Mouse (Mus musculus) lung, postnatal 14 days (tissue): ENCODE data around the gene Pde6h.
"Not testable (repeated sequence)": the region's sequence is repeated elsewhere in the genome, so short reads cannot be mapped to it uniquely, and the experiment has no call there.

Source experiments
- DNase-seq: peaks from one replicate; pipeline ENCODE4 v3.0.0; 2021

Gene Pde6h

DNA sequence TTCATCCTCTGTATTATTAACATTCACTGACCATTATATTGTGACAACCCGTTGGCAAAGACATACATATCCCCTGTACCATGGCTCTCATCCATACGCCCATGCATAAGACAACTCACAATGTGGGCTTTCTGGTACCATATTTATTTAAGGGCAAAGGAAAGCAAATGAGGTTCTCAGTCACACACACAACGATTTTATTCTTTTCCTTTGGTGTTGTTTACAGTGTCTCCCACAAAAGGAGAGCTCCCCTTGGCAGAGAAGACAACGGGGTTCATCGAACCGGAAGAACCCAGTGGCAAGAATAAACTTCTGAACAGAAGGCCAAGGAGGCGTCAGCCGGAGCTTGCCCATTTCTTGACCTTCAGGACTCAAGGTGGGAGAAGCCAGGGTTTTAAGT, at the start of gene Pde6h:
Gene Pde6h, plus strand, starts transcription at position 301 of the 400 bp plus-strand sequence.
- no peak for DNase-seq

DNA sequence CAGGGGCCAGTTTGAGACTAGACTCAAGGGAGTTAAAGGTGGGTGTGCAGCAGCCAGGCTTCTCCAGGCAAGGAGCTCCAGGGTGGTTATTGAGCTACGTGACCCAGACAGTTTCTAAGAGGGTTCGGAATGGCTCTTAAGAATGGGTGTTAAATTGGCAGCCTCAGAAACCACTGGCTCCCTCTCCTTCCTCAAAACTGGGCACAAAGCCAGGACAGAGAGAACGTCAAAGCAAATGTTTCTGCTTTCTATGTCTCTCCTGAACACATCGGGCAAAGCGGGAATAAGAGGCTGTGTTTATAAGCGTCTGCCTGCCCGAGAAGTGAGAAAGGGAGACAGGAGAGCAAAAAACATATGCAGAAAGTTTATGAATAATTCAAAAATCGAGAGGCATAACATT, 49.0 kb upstream of the Pde6h start:
- DNase-seq: peak; percentile 43

DNA sequence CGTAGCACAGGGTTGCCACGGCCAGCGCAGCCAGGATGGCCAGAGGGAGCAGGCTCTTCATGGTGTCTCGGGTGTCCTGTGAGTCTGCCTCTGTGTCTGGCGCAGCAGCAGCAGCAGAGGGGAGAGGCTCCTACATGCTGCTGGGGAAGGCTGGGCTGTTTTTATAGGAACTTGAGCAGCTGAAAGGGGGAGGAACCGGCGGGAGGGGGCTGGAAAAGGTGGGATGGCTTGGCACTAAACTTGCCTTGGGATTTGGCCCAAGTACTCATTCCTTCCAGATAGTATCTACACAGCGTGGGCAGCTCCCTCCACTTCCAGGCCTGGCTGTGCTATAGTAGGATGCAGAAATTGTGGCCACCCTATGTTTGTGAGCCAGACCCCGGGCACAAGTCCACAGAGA, 48.0 kb upstream of the Pde6h start, which contains the start of gene Mgp:
Gene Mgp, minus strand, starts transcription at position 154 of the 400 bp plus-strand sequence.
- peak; percentile 60 for DNase-seq

DNA sequence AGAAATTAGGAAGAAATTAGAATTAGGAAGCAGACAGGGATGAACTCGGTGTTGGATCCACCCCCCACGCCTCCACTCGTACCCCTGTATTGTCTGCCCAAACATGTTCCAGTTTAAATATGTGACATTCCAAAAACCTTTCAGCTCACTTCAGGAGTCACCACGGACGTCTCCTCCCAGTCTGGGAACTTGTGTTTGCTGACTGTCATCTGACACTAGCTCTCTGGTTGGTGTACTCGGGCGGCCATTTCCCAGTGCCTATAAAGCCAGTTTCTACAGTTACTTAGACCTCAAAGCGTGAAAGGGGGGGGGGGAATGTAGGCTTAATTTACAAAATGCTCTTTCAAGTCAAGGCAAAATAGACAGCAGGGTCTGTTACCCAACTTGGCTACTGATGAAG, 42.0 kb upstream of the Pde6h start:
- DNase-seq: no peak

DNA sequence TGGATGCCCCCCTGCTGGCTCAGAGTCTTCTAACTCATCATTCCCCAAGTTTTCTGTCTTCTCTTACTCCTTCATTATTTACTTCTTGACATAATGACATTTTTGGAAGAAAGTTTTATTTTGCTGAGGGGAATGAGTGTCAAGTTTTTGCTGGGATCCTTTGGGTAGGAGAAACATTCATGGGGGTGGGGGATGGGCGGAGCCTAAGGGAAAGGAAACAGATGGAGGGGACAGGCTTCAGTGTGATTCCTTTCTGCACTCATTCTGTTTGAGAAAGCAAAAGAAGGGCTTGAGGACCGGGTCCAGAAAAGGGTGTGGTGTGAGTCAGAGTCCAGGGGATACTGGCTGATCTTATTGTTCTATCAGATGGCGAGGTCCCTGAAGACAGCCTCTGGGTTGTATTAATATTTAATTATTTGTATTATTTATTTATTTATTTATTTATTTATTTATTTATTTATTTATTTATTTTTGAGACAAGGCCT, 40.2 kb upstream of the Pde6h start:
- DNase-seq: peak; percentile 42

DNA sequence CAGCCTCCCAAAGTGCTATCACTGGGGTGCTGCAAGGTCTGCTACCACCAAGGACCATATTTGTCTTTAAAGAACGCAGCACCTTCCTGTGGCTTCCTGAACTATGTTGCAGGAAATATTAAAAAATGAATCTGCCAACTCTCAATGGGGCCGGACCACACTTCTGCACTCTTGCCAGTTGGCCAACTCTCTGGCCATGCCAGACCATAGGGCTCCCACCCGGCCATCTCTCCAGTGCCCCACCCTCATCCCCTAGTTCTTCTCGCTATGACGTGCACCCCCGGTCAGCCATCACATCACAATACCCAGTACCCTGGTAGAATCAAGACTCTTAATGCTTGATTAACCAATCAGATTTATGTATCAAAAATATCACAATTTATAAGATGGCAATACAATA, 39.7 kb upstream of the Pde6h start:
- no peak for DNase-seq

DNA sequence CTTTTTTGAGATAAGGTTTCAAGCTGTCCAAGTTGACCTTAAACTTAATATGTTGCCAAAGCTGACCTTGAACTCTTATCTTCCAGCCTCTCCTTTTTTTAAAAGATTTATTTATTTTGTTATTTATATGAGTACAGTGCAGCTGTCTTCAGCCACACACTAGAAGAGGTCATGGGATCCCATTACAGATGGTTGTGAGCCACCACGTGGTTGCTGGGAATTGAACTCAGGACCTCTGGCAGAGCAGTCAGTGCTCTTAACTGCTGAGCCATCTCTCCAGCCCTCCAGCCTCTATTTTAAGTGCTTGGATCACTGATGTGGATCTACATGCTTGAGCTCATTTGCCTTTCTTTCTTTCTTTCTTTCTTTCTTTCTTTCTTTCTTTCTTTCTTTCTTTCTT, 38.9 kb upstream of the Pde6h start:
- not testable (repeated sequence) for DNase-seq

DNA sequence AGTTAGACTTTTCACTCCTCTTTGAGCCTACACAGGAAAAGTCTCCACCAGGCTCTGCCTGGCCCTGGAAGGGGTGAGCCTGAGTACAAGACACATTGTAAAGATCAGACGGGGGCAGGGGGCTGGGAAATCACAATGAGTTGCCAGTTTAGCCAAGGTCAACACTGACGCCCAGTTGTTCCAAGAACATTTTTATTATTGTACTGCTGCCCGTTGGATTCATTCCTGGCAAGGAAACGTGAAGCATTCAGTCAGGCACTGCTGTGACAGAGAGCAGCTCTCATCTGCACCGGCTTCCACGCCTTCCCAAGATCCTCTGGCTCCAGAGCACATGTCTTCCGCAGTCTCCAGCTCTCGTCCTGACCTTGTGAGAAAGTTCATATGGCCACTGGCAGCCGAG, 35.8 kb upstream of the Pde6h start:
- DNase-seq: peak; percentile 70

DNA sequence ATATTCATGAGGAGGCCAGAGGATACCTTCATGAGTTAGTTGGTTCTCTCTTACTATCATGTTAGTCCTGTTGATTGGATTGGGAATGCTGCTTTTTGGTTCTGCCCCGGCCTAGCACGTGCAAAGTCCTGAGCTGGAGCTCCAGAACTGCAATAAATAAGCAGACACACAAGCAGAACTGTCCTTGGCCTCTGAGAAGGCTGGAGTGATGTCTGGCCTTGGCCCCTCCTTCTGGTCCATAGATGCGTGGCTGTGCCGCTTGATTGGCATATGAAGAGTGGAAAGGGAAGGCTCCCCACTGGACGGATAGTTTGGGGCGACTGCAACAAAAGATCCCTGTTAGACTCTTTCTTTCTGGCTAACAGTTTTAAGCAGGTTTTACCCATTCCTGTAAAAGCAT, 34.6 kb upstream of the Pde6h start:
- DNase-seq: no peak

DNA sequence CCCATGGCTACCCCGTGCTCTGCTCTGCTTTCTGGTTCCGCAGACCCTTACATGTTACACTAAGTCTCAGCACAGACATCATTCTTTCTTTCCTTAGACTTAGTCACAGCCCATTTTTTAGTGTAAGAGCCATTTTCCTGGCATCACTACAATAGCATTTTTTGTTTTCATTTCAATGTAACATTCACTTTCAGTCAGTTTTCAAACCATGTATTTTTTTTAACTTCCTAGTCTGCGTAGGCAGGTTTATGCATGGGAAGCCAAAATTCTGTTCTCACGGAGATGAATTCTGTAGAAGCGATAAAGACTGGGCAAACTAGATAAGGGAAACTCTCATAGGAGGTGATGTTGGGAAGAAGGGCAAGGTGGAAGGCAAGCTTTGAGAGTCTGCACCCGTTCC, 34.1 kb upstream of the Pde6h start:
- DNase-seq: no peak

DNA sequence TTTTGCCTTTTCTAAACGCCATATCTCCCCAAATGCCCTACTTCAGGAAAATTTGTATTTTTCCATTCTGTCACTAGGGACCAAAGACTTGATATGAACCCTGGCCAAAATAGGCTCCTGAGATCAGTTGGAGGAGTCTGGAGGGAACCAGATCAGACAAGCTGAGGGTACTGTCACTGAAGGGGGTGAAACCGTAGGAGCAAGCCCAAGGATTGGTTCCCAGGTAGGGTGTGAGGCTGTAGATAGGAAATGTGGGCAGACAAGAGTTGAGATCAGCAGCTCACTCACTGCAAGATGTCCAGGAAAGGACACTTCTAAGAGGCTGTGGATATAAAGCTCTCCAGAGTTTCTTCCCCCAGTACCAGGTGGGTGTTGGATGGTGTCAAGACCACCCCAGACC, 31.6 kb upstream of the Pde6h start:
- DNase-seq: no peak

DNA sequence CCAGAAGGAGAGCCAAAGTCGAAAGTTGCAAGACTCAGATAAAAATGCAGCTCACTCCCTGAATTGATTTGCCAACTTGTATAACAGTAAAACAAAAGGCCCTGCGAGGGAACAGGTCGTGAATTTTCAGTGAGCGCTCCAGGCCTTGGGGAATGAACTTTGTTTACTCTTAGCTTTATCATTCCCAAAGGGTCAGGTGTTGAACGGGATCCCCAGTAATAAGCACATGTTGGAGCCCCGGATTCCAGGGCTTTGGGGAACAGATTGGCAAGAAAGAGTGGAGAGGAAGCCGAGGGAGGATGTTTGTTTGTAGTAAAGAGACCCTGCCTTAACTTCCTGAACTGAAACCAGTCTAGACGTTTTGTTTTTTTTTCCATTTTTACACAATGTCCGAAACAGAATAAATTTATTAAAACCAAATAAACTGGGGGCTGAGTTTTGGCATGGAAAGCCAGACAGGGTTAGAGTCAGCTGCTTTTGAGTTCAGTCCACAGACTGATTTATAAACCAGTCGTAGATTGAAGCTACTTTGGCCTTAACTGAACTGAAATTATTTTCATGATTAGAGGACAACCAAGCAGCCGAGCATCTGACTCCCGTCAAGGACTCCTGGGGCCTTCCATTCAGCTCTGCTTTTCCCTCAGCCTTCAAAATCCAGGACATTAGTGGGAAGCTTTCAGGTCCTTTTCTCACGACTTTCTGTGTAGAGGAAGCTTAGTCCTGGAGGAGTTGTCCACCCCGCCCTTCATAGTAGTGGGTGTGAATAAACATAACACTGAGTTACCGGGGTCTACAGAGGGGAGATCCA, 28.9 kb upstream of the Pde6h start:
- DNase-seq: no peak

DNA sequence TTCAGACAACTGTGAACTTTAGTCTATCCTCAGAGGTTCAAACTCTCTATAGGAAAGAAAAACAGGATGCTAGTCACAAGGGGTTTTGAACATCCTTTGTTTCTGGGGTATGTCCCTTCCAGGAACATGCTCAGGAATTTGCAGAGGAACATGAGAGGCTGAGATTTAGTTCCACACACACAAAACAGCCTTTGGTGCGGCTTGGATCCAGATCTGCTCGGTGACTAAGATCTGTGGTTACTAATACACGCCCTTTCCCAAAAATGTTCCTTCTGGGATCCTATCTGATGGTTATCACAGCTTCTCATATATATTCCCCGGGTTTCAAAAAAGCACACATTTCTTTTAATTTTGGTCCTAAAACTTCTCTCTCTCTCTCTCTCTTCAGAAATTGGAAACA, 25.8 kb upstream of the Pde6h start:
- DNase-seq: no peak

DNA sequence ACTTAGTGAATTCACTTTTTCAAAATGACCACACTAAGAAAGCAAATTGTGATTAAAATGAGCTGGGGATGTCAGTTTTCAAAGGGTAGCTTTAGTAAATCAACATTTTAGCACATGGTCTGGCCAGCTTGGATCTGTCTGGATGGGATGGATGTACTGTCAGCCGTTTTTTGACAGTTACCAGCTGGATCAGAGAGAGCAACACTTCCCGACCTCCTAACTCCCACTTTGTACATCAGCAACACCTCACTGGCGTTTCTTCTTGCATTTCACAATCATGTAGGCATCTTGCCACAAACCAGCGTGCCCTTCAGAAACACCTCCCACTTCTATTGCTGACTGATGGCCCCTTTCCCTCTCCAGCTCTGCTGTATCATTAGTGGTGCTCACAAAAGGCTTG, 25.4 kb upstream of the Pde6h start:
- DNase-seq: peak; percentile 75

DNA sequence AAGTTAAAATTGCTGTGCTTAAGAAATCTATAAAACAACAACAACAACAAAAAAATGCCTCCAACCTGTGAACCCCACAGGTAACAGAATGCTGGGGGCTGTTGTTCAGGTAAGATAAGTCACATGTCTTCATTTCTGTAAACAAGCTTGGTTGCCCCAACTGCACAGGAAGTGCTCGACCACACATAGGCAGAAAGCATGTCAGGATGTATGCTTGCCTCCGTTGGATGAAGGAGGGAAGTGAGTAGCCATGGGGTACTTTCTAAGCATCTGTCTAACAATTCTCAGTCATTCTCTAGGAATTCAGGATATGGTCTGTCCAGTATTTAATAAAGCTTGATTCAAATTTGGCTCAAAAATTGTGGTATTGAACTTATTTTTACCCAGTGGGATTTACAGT, 24.7 kb upstream of the Pde6h start:
- no peak for DNase-seq

DNA sequence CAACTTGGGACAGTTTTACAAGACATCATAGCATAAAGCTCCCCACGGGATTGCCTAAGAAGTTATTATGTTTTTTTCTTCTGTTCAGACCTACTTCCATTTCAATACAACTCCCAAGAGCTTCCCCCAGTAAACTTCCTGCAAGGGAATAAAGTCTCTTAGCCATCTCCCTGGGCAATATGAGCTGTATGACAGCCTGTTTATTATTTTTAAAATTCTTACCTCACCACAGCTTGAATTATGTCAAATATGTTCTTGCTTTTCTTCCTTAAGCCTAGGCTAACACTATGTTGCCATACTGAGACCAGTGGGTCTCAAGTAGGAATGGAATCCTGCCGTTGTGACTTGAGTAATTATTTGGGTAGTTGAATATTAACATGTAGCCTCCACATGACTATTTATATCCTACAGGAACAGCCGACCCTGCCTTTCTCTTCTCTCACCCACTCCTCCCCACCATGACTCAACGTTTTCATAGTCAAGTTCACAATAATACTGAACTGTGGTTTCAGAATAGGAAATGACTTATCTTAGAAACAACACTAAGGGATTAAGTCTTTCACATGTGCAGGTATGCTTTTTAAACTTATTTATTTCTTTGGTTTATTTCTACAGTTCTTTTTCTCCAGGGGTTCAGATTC, 23.1 kb upstream of the Pde6h start:
- no peak for DNase-seq

DNA sequence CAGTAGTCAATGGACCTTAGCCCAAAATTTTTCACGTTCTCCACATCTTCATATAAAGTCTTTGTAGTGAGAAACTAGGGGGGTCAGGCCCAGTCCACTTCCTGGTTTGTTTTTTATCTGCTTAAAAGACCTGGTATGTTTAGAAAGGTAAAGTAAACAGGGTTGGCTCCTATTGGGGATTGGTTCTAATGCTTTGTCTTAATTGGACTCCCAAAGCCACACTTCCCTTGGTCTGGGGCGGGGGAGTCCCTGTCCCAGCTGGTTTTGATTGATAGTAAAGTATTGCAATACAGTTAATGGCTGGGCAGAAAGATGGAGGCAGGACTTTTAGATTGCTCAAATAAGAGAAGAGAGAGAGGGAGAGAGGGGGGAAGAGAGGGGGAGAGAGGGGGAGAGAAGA, 22.6 kb upstream of the Pde6h start:
- no peak for DNase-seq

DNA sequence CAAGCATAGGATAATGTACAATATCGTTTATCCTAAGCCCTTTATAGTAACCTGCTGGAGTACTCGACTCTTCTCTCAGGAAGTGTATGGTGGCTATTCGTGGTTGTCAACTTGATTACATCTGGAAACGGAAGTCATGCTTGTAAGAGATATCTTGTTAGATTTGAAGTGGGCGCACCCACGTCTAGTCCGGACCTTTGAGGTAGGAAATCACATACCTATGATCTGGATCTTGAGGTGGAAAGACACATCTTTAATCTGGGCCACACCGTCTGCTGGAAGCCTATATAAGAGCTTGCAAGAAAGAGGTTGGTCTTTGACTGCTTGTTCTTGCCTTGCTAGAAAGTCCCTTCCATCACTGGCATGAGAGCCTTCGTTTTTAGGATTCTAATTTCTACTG, 21.1 kb upstream of the Pde6h start:
- no peak for DNase-seq

DNA sequence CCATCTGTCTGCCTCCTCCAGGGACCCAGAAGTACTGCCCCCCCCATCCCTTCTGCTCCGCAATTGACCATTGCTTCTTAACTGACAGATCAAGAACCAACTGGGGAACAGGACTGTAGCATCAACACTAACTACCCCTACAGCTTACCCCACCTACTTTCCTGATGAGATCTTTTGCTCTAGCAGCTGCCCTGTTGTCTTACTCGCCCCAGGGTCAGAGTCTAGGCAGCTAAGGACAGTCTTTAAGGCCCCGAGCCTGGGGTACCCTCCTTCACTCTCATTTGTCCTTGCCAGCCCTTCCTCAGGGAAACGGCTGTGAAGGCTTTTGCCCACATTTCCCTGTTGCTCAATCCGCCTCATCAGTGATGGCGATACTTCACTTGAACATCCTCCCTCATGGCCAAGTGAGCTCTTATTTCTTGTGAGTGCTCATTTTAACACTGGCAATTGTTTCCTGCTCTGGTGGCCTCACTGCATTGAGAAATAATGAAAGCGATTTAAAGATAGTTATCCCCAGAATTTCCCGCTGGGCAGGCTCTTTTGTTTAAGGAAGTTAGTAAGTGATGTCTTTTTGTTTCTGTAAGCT, 19.7 kb upstream of the Pde6h start:
- no peak for DNase-seq

DNA sequence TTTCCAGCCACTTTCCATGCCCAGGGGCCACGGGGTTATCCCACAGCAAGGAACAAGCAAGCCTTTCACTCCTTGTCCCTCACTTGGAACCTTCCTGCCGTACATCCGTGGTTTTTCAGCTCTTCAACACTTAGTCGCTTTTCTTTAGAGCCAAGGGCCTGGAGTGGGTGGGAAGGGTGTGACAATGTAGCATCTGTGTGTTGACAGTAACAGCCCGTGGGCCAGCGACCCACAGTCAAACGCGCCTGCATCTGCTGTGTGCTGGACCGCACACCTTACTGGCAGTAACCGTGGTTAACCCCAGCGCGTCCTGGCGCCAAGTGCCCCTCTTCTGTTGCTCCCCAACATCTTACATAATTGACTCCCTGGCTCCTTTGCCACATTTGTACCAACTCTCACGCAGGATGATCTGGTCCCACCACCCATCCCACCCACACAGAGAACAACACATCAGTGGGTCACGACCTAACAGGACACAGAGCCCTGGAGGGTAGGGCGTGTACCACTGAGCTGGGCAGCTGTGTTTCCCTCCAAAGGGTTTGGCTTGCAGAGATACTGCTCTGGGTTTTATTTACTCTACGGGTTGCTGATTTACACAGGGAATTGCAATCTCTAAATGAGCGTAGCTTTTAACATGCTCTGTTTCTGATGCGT, 17.2 kb upstream of the Pde6h start:
- no peak for DNase-seq

DNA sequence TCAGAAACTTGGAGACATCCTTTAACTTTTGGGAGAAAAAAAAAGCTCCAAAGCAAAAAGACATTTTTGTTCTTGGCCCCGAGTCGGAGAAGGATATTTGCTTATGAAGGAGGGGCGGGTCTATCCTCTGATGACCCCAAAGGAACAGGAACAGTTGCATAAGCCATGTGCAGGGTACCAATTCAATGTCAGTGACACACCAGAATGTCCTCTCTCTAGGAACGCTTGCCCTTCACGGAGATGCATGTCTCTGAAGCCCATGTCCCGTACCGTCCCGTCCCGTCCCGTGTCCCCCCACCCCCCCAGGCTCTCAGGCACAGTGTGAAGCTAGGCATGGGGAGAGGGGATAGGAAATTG, 16.7 kb upstream of the Pde6h start:
- peak; percentile 40 for DNase-seq

DNA sequence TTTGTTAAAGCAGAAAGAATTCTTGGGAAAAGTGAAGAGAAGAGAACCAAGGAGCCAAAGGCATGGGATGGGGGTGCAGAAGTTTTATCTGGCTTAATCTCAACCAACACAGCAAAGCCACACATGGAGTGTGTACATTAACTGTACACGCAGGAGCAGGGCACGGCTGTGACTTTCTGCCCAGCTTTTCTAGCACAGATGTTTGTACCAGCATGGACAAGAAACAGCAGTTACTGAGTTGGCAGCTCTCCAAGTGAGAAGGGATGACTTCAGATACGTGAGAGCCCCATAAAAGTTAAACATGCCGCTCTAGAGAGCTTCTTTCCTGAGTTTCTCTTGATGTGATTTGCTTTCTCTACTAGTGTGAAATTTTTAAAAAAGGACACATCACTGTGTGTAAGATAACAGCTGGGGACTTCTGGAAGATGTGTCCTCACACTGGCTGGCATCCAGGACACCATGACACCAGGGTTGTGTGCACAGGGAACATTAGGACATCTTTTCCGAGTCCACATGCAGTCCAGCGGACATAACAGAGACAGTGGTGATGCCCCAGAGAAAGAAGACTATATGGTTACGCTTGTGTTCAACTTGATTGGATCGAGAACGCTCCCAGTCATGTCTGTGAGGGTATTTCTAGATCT, 13.3 kb upstream of the Pde6h start:
- DNase-seq: peak; percentile 63

DNA sequence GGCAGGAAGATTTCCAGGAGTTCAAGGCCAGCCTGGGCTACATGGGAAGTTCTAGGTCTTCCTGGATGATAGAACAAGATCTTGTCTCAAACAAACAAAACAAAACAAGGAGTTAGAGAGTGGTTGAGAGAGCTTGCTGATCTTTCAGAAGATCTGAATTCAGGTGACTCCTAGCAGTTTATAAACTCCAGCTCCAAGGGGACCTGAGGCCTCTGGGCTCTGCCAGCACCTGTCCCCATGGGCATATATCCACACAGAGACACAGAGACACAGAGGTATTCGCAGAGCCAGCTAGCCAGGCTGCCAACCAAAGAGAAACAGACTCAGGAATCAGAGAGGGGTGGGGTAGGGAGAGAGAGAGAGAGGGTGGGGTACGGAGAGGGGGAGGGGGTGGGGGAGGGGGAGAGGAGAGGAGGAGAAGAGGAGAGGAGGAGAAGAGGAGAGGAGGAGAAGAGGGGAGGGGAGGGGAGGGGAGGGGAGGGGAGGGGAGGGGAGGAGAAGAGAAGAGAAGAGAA, 10.8 kb upstream of the Pde6h start:
- DNase-seq: no peak
